Mouse (Mus musculus) embryonic facial prominence, embryonic 11.5 days (tissue): Measurements from ENCODE around the gene Pom121. TPM values are rescaled to one million over a fixed set of nuclear protein-coding genes. Genes with fewer than 3 reads are reported as not detected.

Experiments
- ATAC-seq: fragments of 200-750 bp; cut with Nextera tagmentation; replicated peaks from 2 replicates; pipeline ENCODE4 v1.8.0; 2017; ENCODE audit warnings: low read depth; ENCODE audit not compliant: insufficient number of reproducible peaks, low FRiP score, low TSS enrichment
- DNase-seq: peaks from one replicate; pipeline ENCODE4 v3.0.0-alpha.2; 2015; ENCODE audit warnings: low spot score
- H3K27ac ChIP-seq: fragments of 300-500 bp; sonication (generic); replicated peaks from 2 replicates; pipeline ENCODE4 v1.5.1; 2014; ENCODE audit warnings: mild to moderate bottlenecking, low read depth, low read length, control low read depth
- H3K27me3 ChIP-seq: fragments of 300-500 bp; sonication (generic); 2 replicates; pipeline ENCODE4 v1.6.1; 2014; ENCODE audit warnings: mild to moderate bottlenecking, low read length, moderate library complexity, mixed read lengths; ENCODE audit not compliant: control insufficient read depth, insufficient read depth
- H3K36me3 ChIP-seq: fragments of 300-500 bp; sonication (generic); replicated peaks from 2 replicates; pipeline ENCODE4 v1.6.1; 2014; ENCODE audit warnings: low read depth, mild to moderate bottlenecking, low read length, moderate library complexity, mixed read lengths; ENCODE audit not compliant: control insufficient read depth, insufficient read depth
- H3K4me1 ChIP-seq: fragments of 300-500 bp; sonication (generic); 2 replicates; pipeline ENCODE4 v1.6.1; 2014; ENCODE audit warnings: low read length, mixed read lengths; ENCODE audit not compliant: control insufficient read depth, insufficient read depth
- H3K4me2 ChIP-seq: fragments of 300-500 bp; sonication (generic); 2 replicates; pipeline ENCODE4 v1.6.1; 2014; ENCODE audit warnings: low read depth, mild to moderate bottlenecking, control low read depth, low read length, moderate library complexity
- H3K4me3 ChIP-seq: fragments of 300-500 bp; sonication (generic); 2 replicates; pipeline ENCODE4 v1.5.1; 2014; ENCODE audit warnings: low read depth, low read length, control low read depth
- H3K9ac ChIP-seq: fragments of 300-500 bp; sonication (generic); replicated peaks from 2 replicates; pipeline ENCODE4 v1.6.1; 2014; ENCODE audit warnings: mild to moderate bottlenecking, control low read depth, low read length
- H3K9me3 ChIP-seq: fragments of 300-500 bp; sonication (generic); replicated peaks from 2 replicates; pipeline ENCODE4 v1.6.1; 2016; ENCODE audit warnings: mild to moderate bottlenecking, low read length, inconsistent platforms, mixed read lengths; ENCODE audit not compliant: control insufficient read depth
- WGBS: fragments of 180-500 bp; shearing (Covaris S2); extraction: QIAGEN DNeasy Blood & Tissue Kit; methylation state at CpG from one replicate; pipeline ENCODE4 v1.1.7; 2014; 5-methylcytosine and 5-hydroxymethylcytosine counted together
- microRNA-seq: library from miRNA; unstranded; fragments of <30 nt; microRNA quantifications from one replicate; pipeline ENCODE4, GENCODE M21; 2016; ENCODE audit warnings: borderline number of aligned reads
- polyA plus RNA-seq: library from polyadenylated mRNA; unstranded; fragments of >200 nt; fragmentation: Nextera tagmentation; extraction: Ambion mirVana; gene quantifications from 2 replicates; pipeline ENCODE4 v1.2.1, GENCODE M21; 2014

The Pom121 gene
- polyA plus RNA-seq, 1 experiment from 2014 or later = 14.6 TPM

GRCm38 (mm10) chr5:135329471-135329870 lies 64.9 kb downstream of the Pom121 start:
- Histone ChIP-seq H3K4me1 (no peaks in the 10 kb centered on the region), H3K9ac (no peak overlapping the region), H3K27me3 (no peaks in the 10 kb centered on the region), H3K36me3 (no peaks in the 10 kb centered on the region), H3K4me3 (no peak overlapping the region), H3K27ac (no peak overlapping the region), H3K9me3 (no peaks in the 10 kb centered on the region), H3K4me2 (no peak overlapping the region)
- WGBS = 82% methylated on average over 4 of the region's 4 CpGs
- ATAC-seq (no peak), DNase-seq (no peak)

Small RNA genes lying within 50 kb of the gene (microRNA-seq; reads per million reads assigned to microRNA genes)
- gene Mir7033 = 2.8 reads per million

Other genes with a start within 250 kb of the Pom121 start
- gene Tbl2, start 244.9 kb downstream of the Pom121 start, polyA plus RNA-seq = 20.0 and 20.8 TPM in 2 replicates
- 38.5 and 40.2 TPM in 2 replicates for gene Bcl7b, start 226.3 kb downstream of the Pom121 start, polyA plus RNA-seq
- gene Baz1b, start 207.3 kb downstream of the Pom121 start, polyA plus RNA-seq = 60.2 and 65.6 TPM in 2 replicates
- 3.4 TPM in 2 replicates for gene Fzd9, start 143.3 kb downstream of the Pom121 start, polyA plus RNA-seq
- not detected in 2 replicates for gene Fkbp6, start 44.5 kb downstream of the Pom121 start, polyA plus RNA-seq
- gene Trim50, start 41.3 kb downstream of the Pom121 start, polyA plus RNA-seq = not detected in 2 replicates
- gene Nsun5, start 24.6 kb downstream of the Pom121 start, polyA plus RNA-seq = 30.9 and 32.6 TPM in 2 replicates
- 35.3 and 40.2 TPM in 2 replicates for gene Hip1, start 150.6 kb upstream of the Pom121 start, polyA plus RNA-seq
- not detected in 2 replicates for gene Ccl26, start 169.0 kb upstream of the Pom121 start, polyA plus RNA-seq
- 1.4 and 1.5 TPM in 2 replicates for gene Ccl24, start 178.5 kb upstream of the Pom121 start, polyA plus RNA-seq
- 43.1 and 46.4 TPM in 2 replicates for gene Rhbdd2, start 238.1 kb upstream of the Pom121 start, polyA plus RNA-seq